Mouse (Mus musculus): ENCODE results near the gene Lrrc37a. TPM values are rescaled to one million over a fixed set of nuclear protein-coding genes. Genes with fewer than 3 reads are reported as not detected.

Lrrc37a gene
- polyA plus RNA-seq, 2 experiments = not detected

GRCm38 (mm10) chr11:103443678-103444077, 60.7 kb downstream of the Lrrc37a start:
- Histone ChIP-seq H3K9me3 (ENCODE audit: control insufficient read depth, low read length) (no peaks in the 10 kb centered on the region), H3K27me3 (ENCODE audit: control insufficient read depth, insufficient read depth, low read length) (no peaks in the 10 kb centered on the region), H3K27ac (no peak overlapping the region), H3K4me1 (replicated peaks; ENCODE audit: control insufficient read depth in 2 of 2, insufficient read depth in 2 of 2, low read length in 1 of 2) (no peaks in the 10 kb centered on the region), H3K4me2 (ENCODE audit: low read depth) (no peak overlapping the region), H3K9ac (replicated peaks) (no peak overlapping the region), H3K4me3 (ENCODE audit: insufficient read depth in 1 of 2, low read depth in 2 of 2, low read length in 2 of 2) (no peak overlapping the region), H3K36me3 (replicated peaks; ENCODE audit: control insufficient read depth, insufficient read depth, low read depth) (no peaks in the 10 kb centered on the region)
- WGBS (ENCODE audit: insufficient replicate concordance) = 61% methylated on average over 3 of the region's 3 CpGs
- DNase-seq (ENCODE audit: low read depth in 3 of 3, low spot score in 3 of 3) (no peak), ATAC-seq (ENCODE audit: insufficient read depth) (no peak)
- TF ChIP-seq EP300 (IDR thresholded peaks at IDR 0.05; ENCODE audit: low read depth) (no peak), CTCF (IDR thresholded peaks at IDR 0.05; ENCODE audit: low read depth) (no peak)

DNA sequence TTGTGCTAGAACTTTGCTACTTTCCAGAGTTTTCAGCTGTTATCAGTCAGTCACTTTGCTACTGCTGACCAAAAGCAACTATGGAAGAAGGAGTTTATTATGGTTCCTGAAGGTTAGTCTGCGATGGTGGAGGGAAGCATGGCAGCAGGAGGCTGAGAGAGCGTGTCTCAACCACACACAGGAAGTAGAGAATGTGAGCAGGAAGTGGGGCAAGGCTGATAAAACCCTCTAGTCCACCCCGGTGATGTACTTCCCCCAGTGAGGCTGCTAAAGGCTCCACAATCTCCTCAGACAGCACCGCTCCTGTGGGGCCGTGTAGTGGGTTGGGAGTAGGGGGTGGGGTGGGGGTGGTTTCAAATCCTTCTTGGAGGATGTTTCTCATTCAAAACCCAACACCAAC, 68.1 kb downstream of the Lrrc37a start:
- H3K27ac ChIP-seq = no peak overlapping the region
- H3K9me3 ChIP-seq (ENCODE audit: control insufficient read depth, low read length) = no peaks in the 10 kb centered on the region
- no peaks in the 10 kb centered on the region for H3K36me3 ChIP-seq (replicated peaks; ENCODE audit: control insufficient read depth, insufficient read depth, low read depth)
- DNase-seq (ENCODE audit: low read depth in 3 of 3, low spot score in 3 of 3) = no peak
- no peak for ATAC-seq (ENCODE audit: insufficient read depth)
- no peak overlapping the region for H3K4me2 ChIP-seq (ENCODE audit: low read depth)
- H3K4me3 ChIP-seq (ENCODE audit: insufficient read depth in 1 of 2, low read depth in 2 of 2, low read length in 2 of 2) = no peak overlapping the region
- TF ChIP-seq CTCF (IDR thresholded peaks at IDR 0.05; ENCODE audit: low read depth) = no peak
- H3K27me3 ChIP-seq (ENCODE audit: control insufficient read depth, insufficient read depth, low read length) = no peaks in the 10 kb centered on the region
- 17% methylated on average over 5 of the region's 5 CpGs for WGBS (ENCODE audit: insufficient replicate concordance)
- no peaks in the 10 kb centered on the region for H3K4me1 ChIP-seq (replicated peaks; ENCODE audit: control insufficient read depth in 2 of 2, insufficient read depth in 2 of 2, low read length in 1 of 2)
- no peak overlapping the region for H3K9ac ChIP-seq (replicated peaks)

- H3K4me2 ChIP-seq (ENCODE audit: low read depth) = no peak overlapping the region
- no peak overlapping the region for H3K27ac ChIP-seq
- no peak for ATAC-seq (ENCODE audit: insufficient read depth)
- H3K4me1 ChIP-seq (replicated peaks; ENCODE audit: control insufficient read depth in 2 of 2, insufficient read depth in 2 of 2, low read length in 1 of 2) = no peaks in the 10 kb centered on the region
- no peaks in the 10 kb centered on the region for H3K9me3 ChIP-seq (ENCODE audit: control insufficient read depth, low read length)
- no peak for TF ChIP-seq CTCF (IDR thresholded peaks at IDR 0.05; ENCODE audit: low read depth)
- no peaks in the 10 kb centered on the region for H3K36me3 ChIP-seq (replicated peaks; ENCODE audit: control insufficient read depth, insufficient read depth, low read depth)
- H3K9ac ChIP-seq (replicated peaks) = no peak overlapping the region
- 28% methylated on average over 5 of the region's 5 CpGs for WGBS (ENCODE audit: insufficient replicate concordance)
- H3K4me3 ChIP-seq (ENCODE audit: insufficient read depth in 1 of 2, low read depth in 2 of 2, low read length in 2 of 2) = no peak overlapping the region
- no peaks in the 10 kb centered on the region for H3K27me3 ChIP-seq (ENCODE audit: control insufficient read depth, insufficient read depth, low read length)
- no peak for DNase-seq (ENCODE audit: low read depth in 3 of 3, low spot score in 3 of 3)
These were observed 79.4 kb downstream of the Lrrc37a start for GRCm38 (mm10) chr11:103425031-103425430.

- TF ChIP-seq EP300 (IDR thresholded peaks at IDR 0.05; ENCODE audit: low read depth) = no peak
- no peak for TF ChIP-seq CTCF (IDR thresholded peaks at IDR 0.05; ENCODE audit: low read depth)
- no peaks in the 10 kb centered on the region; a peak in 1 of 4 replicates for H3K4me1 ChIP-seq (replicated peaks; ENCODE audit: control insufficient read depth in 2 of 2, insufficient read depth in 2 of 2, low read length in 1 of 2)
- no peak overlapping the region for H3K27ac ChIP-seq
- DNase-seq (ENCODE audit: low read depth in 3 of 3, low spot score in 3 of 3) = no peak
- H3K4me3 ChIP-seq (ENCODE audit: insufficient read depth in 1 of 2, low read depth in 2 of 2, low read length in 2 of 2) = no peak overlapping the region
- no peaks in the 10 kb centered on the region for H3K36me3 ChIP-seq (replicated peaks; ENCODE audit: control insufficient read depth, insufficient read depth, low read depth)
- no peak overlapping the region for H3K4me2 ChIP-seq (ENCODE audit: low read depth)
- no peak overlapping the region for H3K9ac ChIP-seq (replicated peaks)
- no peaks in the 10 kb centered on the region for H3K27me3 ChIP-seq (ENCODE audit: control insufficient read depth, insufficient read depth, low read length)
- 58% methylated on average over 13 of the region's 13 CpGs for WGBS (ENCODE audit: insufficient replicate concordance)
- no peak for ATAC-seq (ENCODE audit: insufficient read depth)
- H3K9me3 ChIP-seq (ENCODE audit: control insufficient read depth, low read length) = no peaks in the 10 kb centered on the region
These were observed 84.7 kb downstream of the Lrrc37a start for GRCm38 (mm10) chr11:103419667-103420066.

- Histone ChIP-seq H3K4me3 (ENCODE audit: insufficient read depth in 1 of 2, low read depth in 2 of 2, low read length in 2 of 2) (no peak overlapping the region), H3K9ac (replicated peaks) (no peak overlapping the region), H3K4me1 (replicated peaks; ENCODE audit: control insufficient read depth in 2 of 2, insufficient read depth in 2 of 2, low read length in 1 of 2) (no peaks in the 10 kb centered on the region; a peak in 1 of 4 replicates), H3K4me2 (ENCODE audit: low read depth) (no peak overlapping the region), H3K36me3 (replicated peaks; ENCODE audit: control insufficient read depth, insufficient read depth, low read depth) (no peaks in the 10 kb centered on the region), H3K27me3 (ENCODE audit: control insufficient read depth, insufficient read depth, low read length) (no peaks in the 10 kb centered on the region), H3K27ac (no peak overlapping the region), H3K9me3 (ENCODE audit: control insufficient read depth, low read length) (no peaks in the 10 kb centered on the region)
- no peak for ATAC-seq (ENCODE audit: insufficient read depth)
- TF ChIP-seq CTCF (IDR thresholded peaks at IDR 0.05; ENCODE audit: low read depth) = no peak
- TF ChIP-seq EP300 (IDR thresholded peaks at IDR 0.05; ENCODE audit: low read depth) = no peak
- DNase-seq (ENCODE audit: low read depth in 3 of 3, low spot score in 3 of 3) = no peak
- WGBS (ENCODE audit: insufficient replicate concordance) = 39% methylated on average over 5 of the region's 5 CpGs
These were observed 85.2 kb downstream of the Lrrc37a start for GRCm38 (mm10) chr11:103419226-103419625.
